Mouse (Mus musculus) cortical plate, adult 2 months (tissue): Measurements from ENCODE around the gene Ell.

Experiments
- CTCF ChIP-seq: fragments of 200-500 bp; IDR thresholded peaks from 2 replicates; pipeline ENCODE4 v1.5.1; 2011; ENCODE audit warnings: mild to moderate bottlenecking, control low read depth, low read length; ENCODE audit not compliant: insufficient read depth; ENCODE audit errors: extremely low read depth
- POLR2A ChIP-seq: fragments of 200-500 bp; IDR thresholded peaks from 2 replicates; pipeline ENCODE4 v1.6.1; 2011; ENCODE audit warnings: mild to moderate bottlenecking, low read length, control low read depth; ENCODE audit not compliant: insufficient read depth; ENCODE audit errors: extremely low read depth

- no peak for TF ChIP-seq CTCF
- TF ChIP-seq POLR2A, result no peak
These were observed 75.2 kb downstream of the Ell start for GRCm38 (mm10) chr8:70614469-70614868.
